Mouse (Mus musculus) c-Kit-positive CD71-positive TER-119-positive erythroid progenitor cells, embryonic 14.5 days (primary cell): ENCODE data around the gene Ttll5.

ENCODE experiments used
- DNase-seq: peaks from one replicate; pipeline ENCODE4 v3.0.0-alpha.2; 2013; ENCODE audit warnings: low spot score

Gene Ttll5

DNA sequence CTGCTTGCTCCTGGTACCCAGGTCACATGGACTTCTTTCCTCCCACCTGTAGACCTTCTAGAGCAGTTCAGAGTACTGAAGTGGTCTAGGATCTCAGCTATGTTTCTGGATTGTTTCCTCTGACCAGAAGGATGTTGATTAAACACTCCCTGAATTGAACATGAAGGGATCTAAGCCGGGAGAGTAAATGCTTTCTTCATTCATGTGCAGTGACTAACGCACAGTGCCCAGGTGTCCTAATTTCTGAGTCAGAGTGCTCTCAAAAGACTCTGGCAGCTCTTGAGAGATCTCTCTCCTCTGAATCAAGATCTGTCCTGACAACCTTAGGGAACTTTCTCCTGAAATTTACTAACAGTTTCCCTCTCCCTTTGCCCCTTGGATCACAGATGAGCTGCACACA lies 187.7 kb downstream of the Ttll5 start:
- no peak for DNase-seq

DNA sequence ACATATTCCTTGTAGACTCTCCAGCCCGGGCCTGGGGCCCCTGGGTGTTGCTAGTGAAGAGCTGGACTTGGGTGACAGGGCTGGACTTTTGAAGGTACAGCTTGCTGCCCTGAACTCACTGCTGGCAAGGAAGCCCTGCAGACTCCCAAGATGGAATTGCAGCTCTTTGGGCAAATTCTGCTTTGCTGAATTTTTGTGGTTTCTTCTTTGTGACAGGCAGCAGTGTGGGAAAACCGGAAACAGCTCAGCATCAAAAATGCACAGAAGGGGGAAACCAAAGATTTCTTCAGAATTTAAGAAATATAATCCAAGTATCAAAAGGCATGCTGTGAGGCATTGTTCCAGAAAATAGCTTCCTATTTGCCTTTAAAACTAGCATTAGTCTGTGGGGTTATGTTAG lies 189.7 kb downstream of the Ttll5 start:
- DNase-seq = no peak

DNA sequence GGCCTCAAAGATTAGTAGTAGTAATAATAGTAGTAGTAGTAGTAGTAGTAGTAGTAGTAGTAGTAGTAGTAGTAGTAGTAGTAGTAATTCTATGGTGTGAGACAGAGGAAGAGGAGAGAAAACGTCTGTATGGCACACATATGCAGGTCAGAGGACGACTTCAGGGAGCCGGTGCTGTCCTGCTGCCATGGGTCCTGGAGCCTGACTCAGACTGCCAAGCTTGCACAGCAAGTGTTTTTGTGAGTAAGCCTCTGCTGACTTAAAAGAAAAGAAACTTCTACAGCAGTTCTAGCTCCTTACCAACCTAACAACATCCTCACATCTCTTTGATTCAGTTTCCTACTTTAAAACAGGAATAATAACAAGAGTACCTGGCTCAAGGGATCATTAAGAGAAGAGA lies 190.2 kb downstream of the Ttll5 start:
- no peak for DNase-seq

DNA sequence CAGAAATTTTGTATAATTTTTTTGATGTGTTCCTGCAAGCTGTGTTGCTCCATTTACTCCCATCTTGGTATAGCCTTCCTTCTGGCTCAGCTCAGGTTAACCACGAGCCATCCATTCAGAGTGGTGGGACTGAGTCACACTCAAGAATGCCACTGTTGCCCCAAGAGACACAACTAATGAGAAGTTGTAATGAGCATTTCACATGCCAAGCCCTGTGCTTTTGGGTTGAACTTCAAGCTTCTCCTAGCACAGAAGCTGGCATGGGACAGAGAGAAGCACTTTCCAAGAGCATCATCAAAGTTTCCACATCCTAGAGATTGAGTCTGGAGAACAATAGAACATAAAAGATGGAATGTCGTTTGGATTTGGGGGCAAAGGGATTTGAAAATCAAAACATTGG lies 190.7 kb downstream of the Ttll5 start:
- DNase-seq = no peak

DNA sequence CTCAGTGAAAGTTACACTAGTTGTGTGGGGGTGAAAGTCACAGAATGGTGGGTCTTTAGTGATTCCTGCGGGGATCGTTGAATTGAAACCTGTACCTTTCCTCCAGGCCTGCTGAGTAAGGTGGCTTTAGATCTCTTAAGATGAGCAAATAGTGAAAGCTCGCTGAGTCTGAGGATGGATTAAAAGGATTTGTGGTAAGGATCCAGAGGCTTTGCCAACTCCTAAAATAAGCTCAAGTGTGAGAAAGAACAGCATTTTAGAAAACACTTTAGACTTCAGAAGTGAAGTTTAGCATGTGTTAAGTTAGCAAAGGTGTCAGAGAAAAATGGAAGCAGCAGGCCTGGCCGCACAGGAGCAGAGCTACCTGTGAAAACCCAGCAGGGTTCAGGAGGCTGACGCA lies 192.9 kb downstream of the Ttll5 start:
- DNase-seq = no peak

DNA sequence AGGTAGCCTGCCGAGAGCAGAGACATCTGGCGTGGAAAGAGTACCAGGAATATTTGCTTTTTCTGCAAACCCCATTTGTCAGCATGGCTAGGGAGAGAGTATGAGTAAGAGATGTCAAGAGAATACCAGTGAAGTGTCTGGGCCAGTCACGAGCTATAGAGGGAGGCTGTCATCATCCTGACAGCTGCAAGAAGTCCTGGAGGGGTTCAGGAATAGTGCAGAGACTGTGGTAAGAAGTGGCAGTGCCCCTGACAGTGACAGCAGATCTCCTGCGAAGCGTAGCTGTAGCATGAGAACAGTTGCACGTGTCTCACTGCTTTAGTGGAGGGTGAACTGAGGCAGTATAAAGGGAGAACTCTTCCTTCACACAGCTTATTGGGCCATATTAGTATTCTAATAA lies 197.1 kb downstream of the Ttll5 start:
- no peak for DNase-seq

DNA sequence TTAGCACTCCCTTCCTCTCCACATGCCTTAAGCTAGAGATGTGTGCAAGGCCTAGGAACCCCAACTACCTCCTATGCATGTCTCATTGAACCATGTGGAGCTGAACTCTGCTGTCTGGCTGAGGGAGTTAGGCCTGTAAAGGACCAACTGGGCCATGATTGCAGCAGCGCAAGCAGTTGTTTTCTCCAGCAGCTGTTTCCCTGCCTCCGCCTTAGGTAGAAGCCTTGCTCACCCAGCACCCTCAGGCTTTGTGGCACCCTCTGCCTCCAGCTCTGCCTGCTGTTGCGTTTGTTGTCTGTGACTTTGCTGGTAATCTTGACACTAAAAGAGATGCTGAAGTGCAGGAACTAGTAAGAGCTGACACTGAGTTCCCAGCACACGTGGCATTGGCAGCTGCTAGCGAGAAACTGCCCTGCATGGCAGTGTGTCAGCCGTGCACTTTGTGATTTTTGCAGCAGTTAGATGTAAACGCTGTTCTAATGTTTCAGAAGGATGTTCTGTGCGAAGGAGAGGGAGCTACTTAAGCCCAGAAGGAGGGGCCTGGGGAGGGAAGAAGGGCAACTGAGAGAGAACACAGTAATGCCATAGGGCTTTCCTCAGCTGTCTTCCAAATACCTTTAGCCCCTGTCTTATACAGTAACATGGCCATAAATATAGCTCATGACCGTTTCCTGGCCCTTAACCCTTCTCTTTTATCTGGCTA lies 198.0 kb downstream of the Ttll5 start:
- no peak for DNase-seq

DNA sequence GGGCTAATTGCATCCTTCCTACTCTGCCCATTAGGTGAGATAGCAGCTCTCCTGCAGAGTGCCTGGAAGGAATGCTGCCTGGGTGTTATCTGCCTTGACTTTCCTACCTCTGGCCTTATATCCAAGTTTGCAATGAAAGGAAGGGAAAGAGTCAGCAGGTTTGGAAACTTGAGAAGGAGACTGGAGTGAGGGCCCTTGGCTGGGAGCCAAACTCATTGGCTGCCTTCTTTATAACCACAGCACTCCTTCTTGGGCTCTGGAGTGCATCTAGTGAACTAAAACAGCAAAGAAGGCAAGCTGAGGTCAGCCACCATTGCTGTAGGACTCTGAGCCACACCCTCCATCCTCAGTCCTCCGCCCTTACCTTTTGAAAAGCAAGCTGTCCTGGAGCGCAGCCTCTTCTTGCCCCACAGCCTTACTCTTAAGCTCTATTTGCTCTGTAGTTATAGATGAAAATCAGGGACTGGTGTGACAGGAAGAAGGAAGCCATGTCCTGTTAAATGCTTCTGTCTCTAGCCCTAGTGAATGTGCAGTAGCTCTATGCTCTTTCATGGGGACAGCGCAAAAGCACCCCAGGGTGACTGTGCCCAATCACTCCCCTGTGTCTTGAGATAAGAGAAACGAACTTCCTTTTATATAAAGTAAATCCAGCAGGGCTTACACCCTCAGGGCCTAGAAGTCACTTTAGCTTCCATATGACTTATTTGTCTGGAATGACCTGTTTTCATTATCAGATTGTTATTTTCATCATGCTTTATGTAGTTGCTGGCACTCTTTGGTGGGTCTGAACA lies 198.8 kb downstream of the Ttll5 start:
- no peak for DNase-seq

DNA sequence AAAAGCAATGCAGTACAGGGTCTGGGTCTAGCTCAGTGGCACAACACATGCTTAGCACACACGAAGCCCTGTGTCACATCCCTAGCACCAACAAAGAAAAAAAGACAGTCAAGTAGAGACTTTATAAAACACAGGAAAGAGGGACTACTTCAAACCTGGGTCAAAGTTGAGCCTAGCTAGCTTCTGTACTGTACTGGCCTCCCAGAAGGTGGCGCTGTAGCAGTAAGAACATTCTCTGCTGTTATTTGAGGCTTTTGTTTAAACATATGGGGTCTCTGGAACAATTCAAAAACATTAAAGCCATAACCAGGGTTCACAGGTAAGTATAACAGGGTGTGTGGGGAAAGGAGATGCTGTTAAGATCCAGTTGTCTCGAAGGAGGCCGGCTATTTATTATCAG lies 200.0 kb downstream of the Ttll5 start:
- DNase-seq = no peak

DNA sequence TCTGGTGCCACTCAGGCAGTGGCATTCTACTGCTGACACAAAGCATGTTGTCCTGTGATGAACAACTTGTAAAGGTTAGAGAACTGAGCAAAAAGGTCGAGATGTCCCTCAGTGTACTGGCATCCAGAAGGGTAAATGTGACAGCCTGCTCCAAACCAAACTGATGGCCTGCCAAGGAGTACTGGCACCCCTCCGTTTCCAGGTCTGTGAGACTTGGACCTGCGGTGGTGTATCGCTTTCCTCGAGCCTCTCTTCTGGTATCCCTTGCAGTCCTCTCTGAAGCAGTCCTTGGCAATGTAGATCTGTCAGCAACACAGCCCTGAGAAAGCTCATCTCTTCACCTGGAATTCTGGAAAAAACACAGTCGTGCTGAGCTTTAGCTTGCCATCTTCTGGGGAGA lies 201.0 kb downstream of the Ttll5 start:
- no peak for DNase-seq

DNA sequence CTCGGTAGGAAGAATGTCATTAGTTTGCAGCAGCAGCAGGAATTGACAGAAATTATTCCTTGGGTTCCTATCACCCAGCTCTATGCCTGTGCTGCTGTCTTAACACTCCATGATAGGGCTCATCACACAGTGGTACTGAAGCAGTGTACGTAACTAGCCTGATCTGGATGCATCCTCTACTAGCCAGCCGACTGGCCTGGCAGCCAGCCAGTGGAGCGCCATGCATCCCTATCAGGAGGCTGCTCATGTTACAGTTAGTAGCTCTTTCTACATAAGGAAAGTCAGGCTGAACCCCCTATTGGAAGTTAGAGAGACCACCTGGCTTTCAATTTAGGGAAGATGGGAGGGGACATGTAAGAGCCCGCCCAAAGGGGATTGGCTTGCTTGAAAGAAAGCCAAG lies 202.5 kb downstream of the Ttll5 start:
- DNase-seq = no peak

DNA sequence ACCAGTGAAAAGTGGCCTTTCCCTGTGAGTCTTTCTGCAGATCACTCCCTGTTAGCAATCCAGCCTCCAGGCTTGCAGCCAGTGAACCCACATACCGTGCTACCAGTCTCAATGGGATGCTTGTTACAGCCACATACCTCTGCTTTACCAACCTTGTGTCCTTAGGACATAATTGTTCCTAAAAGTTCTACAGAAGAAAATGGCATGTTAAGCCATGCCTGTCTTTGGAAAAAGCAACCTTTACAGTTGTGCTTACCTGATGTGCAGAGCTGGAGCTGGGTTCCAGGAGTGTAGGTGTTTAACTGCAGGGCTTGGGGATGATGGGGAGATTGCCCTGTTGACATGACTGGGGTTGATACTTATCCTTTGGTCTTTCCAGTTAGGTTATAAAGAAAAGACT lies 203.3 kb downstream of the Ttll5 start:
- DNase-seq = no peak

DNA sequence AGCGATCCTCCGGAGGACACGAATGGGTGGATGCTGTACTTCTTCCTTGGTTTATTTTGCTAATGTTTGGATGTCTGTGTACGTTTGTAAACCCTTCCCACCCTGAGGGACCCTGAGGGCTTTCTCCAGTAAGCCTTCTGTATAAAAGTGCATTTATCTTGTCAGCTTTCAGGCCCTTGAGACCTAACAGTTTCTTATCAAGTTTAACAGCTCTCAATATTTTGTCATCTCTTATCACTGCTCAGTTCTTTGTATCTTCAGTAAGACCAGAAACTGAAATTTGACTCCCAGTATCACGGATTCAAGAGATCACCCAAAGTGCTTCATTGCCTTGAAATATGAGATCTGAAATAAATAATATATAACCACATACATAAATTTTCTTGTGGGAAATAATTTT lies 206.5 kb downstream of the Ttll5 start:
- DNase-seq = no peak

DNA sequence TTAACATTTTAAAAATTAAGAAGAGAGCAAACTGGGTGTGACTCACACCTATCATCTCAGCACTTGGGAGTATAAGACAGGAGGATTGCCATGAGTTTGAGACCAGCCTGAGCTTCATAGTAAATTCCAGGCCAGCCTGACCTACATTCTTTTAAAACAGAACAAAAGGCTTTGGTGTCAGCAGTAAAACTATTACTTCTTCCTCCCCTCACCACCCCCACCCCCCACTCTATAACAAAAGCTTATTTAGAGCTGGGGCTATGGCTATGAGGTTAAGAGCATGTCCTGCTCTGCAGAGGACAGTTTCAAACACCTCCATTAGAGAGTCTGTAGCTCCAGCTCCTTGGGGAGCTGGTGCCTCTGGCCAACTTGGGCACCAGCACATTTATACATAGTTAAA lies 211.1 kb downstream of the Ttll5 start:
- DNase-seq = no peak

DNA sequence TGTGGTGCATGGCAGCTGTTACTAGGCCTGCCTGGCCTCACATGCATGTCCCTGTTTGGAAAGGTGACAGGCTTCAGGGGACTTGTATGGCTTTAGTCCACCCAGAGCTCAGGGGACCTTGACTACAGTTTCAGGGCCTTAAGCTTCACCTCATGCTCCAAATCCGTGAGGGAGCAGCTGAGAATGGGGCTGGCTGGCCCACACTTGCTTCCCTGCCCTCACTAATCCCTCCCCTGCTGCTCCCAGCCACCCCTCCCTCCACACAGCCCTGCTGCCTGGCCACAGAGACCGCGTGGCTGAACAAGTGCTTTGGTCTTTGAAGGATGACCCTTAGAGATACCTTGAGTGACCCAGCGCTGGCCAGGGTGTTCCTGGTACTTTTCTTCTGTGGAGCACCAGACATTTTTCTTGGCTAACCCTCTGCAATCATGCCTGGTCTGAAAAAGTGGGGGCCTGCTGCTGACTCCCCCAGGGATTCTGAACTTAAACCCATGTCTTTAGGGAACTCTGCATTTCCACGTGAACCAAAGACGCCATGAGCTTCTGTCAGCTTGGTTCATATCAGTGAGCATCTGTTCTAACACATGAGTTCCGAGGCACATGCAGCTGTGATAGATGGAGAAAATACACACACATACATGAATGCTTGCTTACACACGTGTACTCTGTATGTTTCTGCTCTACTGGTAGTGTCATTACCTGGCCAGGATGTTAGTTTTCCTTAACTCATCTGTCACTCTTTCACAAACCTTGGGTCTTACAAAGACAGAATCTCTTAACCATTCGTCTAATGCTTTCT lies 212.1 kb downstream of the Ttll5 start:
- DNase-seq = no peak

DNA sequence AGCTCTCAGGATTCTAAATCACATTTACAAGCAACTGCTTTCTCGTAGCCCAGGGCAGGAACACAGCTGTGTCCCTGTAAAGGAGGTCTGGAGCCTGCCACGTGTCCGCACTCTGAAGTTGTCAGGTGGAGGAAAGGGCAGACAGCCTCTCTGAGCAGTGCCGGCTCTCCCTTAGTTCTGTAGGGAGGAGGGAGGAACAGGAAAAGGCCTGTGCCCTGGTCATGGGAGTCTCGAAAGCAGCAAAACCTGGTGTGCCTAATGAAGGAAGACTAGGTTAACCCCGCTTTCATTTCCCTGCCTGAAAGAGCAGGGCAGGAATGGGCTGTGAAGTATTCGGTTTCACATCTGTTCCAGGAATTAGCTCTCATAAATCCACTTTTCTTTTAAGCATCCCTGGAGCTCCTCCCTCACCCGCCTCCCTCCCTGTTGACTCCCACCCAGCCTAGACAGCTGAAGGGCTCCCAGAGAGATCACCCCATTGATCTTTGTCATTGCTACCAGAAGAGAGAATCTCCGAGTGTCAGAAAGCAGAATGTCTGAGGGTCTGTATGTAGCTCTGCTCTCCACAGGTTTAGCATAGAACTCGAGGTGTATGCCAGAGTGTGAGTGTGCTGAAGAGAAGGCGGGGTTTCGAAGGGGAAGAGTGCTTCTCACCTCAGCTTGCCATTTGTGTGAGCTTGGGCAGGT lies 212.9 kb downstream of the Ttll5 start:
- DNase-seq = no peak

DNA sequence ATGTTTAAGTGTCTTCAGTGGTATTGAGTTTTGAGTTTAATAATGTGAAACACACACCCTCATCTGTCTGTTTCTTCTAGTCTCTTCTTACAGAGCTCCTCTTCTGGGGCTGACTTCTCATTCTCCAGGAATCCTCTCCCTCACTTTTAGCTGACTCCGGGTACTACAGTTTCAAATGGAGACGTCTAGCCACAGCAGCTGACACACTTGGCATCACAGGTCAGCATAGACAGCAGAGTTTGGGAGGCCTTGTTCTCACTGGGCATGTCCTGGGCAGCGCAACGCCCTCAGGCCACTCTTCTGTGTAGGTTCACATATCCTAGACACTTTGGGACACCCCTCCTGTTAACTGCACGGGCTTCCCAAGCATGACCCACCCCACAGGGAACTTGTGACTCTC lies 214.6 kb downstream of the Ttll5 start:
- no peak for DNase-seq

DNA sequence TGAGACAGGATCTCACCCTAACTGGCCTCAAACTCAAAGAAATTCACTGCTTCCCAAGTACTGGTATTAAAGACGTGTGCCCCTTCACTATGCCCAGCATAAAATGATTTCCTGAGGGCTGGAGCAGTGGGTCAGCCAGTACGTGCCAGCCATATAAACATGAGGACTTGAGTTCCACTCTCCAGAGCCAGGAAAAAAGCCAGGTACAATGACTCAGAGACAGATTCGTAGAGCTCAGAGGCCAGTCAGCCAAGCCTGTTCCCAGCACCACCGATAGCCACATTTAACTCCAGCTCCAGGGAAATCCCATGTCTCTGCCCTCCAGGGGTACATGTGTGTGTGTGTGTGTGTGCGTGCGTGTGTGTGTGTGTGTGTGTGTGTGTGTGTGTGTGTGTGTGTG lies 215.3 kb downstream of the Ttll5 start:
- DNase-seq = no peak

DNA sequence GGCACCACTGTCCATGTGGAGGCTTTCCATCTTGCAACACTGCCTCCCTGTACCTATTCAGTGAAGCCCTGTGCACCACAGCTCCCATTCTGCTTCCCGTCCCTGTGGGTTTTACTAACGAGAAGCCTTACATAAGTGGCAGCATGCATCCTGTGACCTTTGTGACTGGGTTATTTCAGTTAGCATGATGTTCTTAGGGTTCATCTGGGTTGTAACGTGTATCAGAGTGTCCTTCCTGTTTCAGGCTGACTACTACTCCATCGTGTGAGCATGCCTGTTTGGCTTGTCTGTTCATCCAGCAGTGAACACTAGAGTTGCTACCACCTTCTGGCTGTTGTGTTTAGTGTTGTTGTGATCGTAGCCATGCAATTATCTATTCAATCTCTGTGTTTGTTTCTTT lies 221.7 kb downstream of the Ttll5 start:
- no peak for DNase-seq

DNA sequence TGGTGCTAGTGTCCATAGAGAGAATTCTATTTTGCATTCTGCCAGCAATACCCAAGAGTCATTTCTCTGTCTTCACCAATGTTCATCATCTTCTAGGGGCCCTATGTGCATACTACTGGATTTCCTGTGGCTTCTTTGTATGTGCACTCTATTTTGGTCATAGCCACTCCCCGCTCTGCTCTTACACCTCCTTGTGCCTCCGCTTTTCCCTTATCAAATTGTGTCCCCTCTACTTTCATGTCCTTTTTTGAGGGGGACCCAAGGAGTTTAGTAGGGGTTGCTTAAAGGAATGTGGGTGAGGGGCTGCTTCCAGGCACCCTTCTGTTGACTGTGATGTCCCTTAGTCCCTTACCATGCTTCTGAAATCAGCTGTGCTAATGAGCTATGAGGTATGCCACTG lies 222.3 kb downstream of the Ttll5 start:
- DNase-seq = no peak

DNA sequence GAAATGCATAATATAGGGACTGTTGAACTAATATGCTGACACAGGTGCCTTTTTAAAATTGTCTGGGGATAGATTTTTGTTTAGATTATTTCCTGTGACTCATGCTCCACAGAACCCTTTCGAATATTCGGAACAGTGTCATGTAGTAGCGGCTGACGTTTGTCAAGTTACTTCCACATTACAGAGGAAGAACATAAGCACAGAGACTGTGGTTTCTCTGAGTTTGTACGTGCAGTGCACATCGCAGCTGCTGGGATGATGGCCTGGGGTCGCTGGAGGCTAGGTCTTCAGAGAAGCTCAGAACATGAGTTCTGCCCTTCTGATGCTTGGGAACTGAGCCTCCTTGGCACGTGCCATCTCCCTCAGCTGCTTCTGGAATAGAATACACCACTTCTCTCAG lies 222.9 kb downstream of the Ttll5 start:
- no peak for DNase-seq

DNA sequence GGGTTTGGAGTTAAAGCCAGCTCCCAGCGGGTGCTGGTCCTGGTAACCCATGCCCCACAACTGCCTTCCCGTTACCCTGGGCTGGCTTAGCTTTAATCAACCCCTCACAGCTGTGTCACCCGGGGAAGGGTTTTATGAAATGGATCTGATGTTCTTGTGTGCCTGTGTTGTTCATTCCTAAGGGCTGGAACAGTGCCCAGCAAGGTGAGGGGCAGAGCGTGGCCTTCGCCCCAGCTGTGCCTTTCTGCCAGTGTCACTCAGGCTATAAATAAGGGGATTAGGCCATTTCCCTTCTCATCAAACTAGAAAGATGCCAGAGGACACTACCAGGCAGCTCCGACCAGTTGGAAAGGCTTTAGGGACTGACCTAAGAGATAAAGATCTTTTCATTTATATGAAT lies 225.4 kb downstream of the Ttll5 start:
- DNase-seq = no peak

DNA sequence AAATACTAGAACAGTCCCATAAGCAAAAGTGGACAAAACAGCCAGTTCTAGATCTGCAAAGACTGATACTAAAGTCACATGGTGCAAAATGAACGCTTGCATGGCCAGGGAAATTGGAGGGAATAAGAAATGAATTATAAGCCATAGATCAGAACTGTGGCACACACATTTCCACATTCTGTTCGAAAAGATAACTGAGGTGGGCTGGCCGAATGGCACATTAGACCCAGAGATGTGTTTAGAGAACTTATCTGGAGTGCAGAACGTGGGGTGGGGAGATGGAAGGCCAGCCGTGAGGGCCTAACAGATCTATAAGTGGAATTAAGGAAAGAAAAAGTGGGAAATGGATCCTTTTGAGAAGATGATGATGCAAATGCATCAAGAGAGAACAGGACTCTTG lies 227.0 kb downstream of the Ttll5 start:
- DNase-seq = no peak
